Mouse (Mus musculus): ENCODE measurements around the gene Mpp3. TPM values are rescaled to one million over a fixed set of nuclear protein-coding genes. Genes with fewer than 3 reads are reported as not detected.

The Mpp3 gene
- total and polyA plus RNA-seq, 3 experiments, result 0.12 to 3.8 (median 0.31) TPM

DNA sequence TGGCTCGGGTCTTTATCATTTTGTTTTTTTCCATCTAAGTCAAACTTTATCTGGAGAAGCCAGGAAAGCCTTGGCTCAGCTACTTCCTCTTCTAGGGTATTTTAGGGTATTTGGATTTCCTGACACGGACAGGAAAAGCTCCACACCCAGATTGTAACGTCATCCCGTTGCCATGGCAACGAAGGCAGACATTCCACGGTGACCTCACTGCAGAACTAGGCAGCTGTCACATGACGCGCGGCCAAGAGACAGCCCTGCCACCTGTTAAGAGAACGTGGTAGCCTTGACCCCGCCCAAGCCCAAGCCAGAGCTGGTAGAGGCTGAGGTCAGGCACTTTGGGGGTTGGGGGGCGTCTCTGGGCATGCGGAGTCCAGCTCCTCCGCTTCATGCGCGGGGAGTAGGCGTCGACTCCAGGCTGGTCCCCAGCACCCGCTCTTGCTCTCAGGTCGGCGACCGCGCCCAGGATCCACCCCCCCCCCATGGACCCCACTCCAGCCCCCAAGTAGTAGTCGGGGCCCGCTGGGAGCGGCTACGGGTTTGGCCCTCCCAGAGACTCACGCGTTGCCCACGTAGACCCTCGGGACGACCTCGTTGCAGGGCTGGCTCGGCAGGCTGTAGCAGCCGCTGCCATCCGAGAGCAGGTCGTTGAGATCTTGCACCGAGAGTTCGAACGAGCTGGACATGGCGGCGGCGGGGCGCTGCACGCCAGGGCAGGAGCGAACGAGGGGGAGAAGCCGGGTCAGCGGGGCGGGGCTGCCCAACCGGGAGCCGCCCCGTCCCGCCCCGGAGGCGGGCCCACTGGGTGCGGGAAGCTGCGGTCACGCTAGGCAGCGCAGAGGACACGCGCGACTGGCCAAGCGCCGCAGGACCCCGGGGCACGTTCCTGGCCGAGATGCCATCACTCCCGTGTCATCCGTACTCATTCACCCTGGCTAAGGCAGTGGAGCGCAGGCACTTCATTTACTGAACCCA, 43.9 kb downstream of the Mpp3 start, which contains the start of gene Cfap97d1 (continued):
- peak; percentile 89 for TF ChIP-seq USF2 (conservative IDR thresholded peaks at IDR 0.05; ENCODE audit: low read depth, low read length)
- TF ChIP-seq ZC3H11A (IDR thresholded peaks at IDR 0.05; ENCODE audit: low read depth, low read length), result no peak
- TF ChIP-seq POLR2AphosphoS2 (IDR thresholded peaks at IDR 0.05; ENCODE audit: low read depth, low read length), result no peak
- peak; percentile 62 for TF ChIP-seq NRF1 (IDR thresholded peaks at IDR 0.05; ENCODE audit: low read depth, low read length)
- TF ChIP-seq GABPA (IDR thresholded peaks at IDR 0.05; ENCODE audit: insufficient replicate concordance, low read depth, low read length), result peak; percentile 65
- peak; percentile 72; the same call in 1 of the 2 replicates for TF ChIP-seq MYC (IDR thresholded peaks at IDR 0.05; ENCODE audit: low read depth, low read length)
- peak; percentile 92 for TF ChIP-seq SIN3A (IDR thresholded peaks at IDR 0.05; ENCODE audit: low read length)
- TF ChIP-seq USF1 (IDR thresholded peaks at IDR 0.05; ENCODE audit: low read depth, low read length), result peak; percentile 95
- TF ChIP-seq RAD21 (IDR thresholded peaks at IDR 0.05; ENCODE audit: low read depth, low read length), result no peak

DNA sequence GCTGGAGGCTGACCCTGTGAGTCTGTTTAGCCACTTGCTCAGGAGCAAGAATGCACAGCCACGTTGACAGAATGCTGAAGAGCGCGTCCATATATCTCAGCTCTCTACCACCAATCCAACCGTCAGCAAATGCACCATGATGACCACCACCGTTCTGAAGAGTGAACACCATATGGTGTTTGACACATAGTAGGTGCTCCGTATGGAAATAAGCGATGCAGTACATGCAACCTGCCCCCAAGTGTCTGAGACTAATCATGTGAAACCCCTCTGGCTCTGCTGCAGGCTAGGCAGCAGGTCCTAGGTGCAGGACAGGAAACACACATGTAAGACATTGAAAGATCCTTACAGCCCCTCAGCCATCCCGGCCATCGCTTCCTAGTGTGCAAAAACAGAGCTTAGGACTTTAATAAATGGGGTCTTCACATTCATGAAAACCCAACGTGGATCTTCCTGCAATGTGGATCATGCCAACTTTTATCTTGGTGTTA, 44.8 kb downstream of the Mpp3 start:
- Histone ChIP-seq H3K9ac (ENCODE audit: insufficient read depth, low read depth) (no peak overlapping the region), H3K27ac (ENCODE audit: insufficient read depth, low read depth) (no peak overlapping the region), H3K4me3 (replicated peaks in 1 of 3; ENCODE audit: low read depth in 2 of 3, low read length in 2 of 3, poor library complexity in 1 of 3) (peak overlapping the region; percentile 0 to 57 (median 48)), H3K9me3 (replicated peaks; ENCODE audit: low read length) (no peaks in the 10 kb centered on the region), H3K36me3 (replicated peaks in 1 of 2; ENCODE audit: control insufficient read depth in 1 of 2, insufficient read depth in 1 of 2, low read length in 1 of 2) (peaks cover 19 to 42% of the 10 kb centered on the region in 2 experiments), H3K4me1 (ENCODE audit: control insufficient read depth in 1 of 2, insufficient read depth in 2 of 2) (peaks cover 14 to 40% of the 10 kb centered on the region in 2 experiments), H3K79me2 (replicated peaks; ENCODE audit: control insufficient read depth, extremely low read depth, insufficient read depth, poor library complexity, severe bottlenecking) (no peaks in the 10 kb centered on the region), H3K4me2 (ENCODE audit: insufficient read depth, low read depth, poor library complexity, severe bottlenecking) (peak overlapping the region; percentile 69; the same call in 1 of the 2 replicates), H3K27me3 (replicated peaks) (peaks cover 31% of the 10 kb centered on the region)
- in situ Hi-C loops (cut with MboI; ENCODE audit: low pct_ligation_motif_present, low pct_unique_long_range_greater_than_20kb, low sequenced_read_pairs) (no loop called here), dilution Hi-C loops (cut with MboI; ENCODE audit: extremely low pct_ligation_motif_present, extremely low pct_unique_long_range_greater_than_20kb, low sequenced_read_pairs) (no loop called here)
- no peak for TF ChIP-seq ETS1 (conservative IDR thresholded peaks at IDR 0.05; ENCODE audit: low read depth, low read length)
- peak; percentile 74 for TF ChIP-seq ZKSCAN1 (IDR thresholded peaks at IDR 0.05; ENCODE audit: borderline replicate concordance, low read depth, low read length)
- peak; percentile 14 for DNase-seq (ENCODE audit: extremely low read depth)

DNA sequence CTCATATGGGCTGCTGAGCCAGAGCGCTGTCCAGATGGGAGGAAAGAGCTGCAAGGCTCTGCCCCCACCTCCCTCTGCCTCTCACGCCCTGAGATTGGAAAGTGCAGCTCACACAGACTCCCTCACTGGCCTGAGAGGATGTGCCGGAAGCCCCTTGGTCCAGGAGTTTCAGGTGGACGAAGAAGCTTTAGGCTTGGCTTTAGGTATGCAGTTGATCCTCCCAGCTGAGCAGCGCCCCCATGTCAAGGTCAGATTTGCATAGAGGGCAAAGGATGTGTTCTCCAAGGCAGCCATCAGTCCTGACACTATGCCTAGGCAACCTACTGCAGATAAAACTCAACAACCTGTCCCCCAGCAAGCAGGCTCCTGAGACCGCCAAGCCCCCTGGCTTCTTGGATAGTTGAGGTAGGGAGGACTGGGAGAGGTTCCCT, 45.3 kb downstream of the Mpp3 start:
- Histone ChIP-seq H3K36me3 (replicated peaks in 1 of 2; ENCODE audit: control insufficient read depth in 1 of 2, insufficient read depth in 1 of 2, low read length in 1 of 2) (peaks cover 19 to 47% of the 10 kb centered on the region in 2 experiments), H3K4me1 (ENCODE audit: control insufficient read depth in 1 of 2, insufficient read depth in 2 of 2) (peaks cover 14 to 40% of the 10 kb centered on the region in 2 experiments), H3K9me3 (replicated peaks; ENCODE audit: low read length) (no peaks in the 10 kb centered on the region), H3K9ac (ENCODE audit: insufficient read depth, low read depth) (no peak overlapping the region), H3K79me2 (replicated peaks; ENCODE audit: control insufficient read depth, extremely low read depth, insufficient read depth, poor library complexity, severe bottlenecking) (no peaks in the 10 kb centered on the region), H3K27ac (ENCODE audit: insufficient read depth, low read depth) (no peak overlapping the region), H3K4me2 (ENCODE audit: insufficient read depth, low read depth, poor library complexity, severe bottlenecking) (no peak overlapping the region), H3K4me3 (replicated peaks in 1 of 3; ENCODE audit: low read depth in 2 of 3, low read length in 2 of 3, poor library complexity in 1 of 3) (peak overlapping the region in 1 of 3 experiments; percentile 0), H3K27me3 (replicated peaks) (peaks cover 26% of the 10 kb centered on the region)
- TF ChIP-seq POLR2AphosphoS2 (IDR thresholded peaks at IDR 0.05; ENCODE audit: low read depth, low read length), result no peak
- no peak for TF ChIP-seq NELFE (IDR thresholded peaks at IDR 0.05; ENCODE audit: low read depth, low read length)
- TF ChIP-seq MAX (IDR thresholded peaks at IDR 0.05; ENCODE audit: low read length), result no peak
- TF ChIP-seq USF2 (conservative IDR thresholded peaks at IDR 0.05; ENCODE audit: low read depth, low read length), result no peak
- TF ChIP-seq SMC3 (IDR thresholded peaks at IDR 0.05; ENCODE audit: low read depth, low read length), result no peak
- no peak for TF ChIP-seq EP300 (IDR thresholded peaks at IDR 0.05; ENCODE audit: low read length)
- no peak for TF ChIP-seq MAFK (IDR thresholded peaks at IDR 0.05; ENCODE audit: insufficient replicate concordance, low read length)
- TF ChIP-seq MEF2A (IDR thresholded peaks at IDR 0.05; ENCODE audit: borderline replicate concordance, low read depth, low read length), result no peak
- no peak for TF ChIP-seq JUND (conservative IDR thresholded peaks at IDR 0.05; ENCODE audit: low read depth, low read length)
- no peak for TF ChIP-seq ETS1 (conservative IDR thresholded peaks at IDR 0.05; ENCODE audit: low read depth, low read length)
- TF ChIP-seq GABPA (IDR thresholded peaks at IDR 0.05; ENCODE audit: insufficient replicate concordance, low read depth, low read length), result no peak
- TF ChIP-seq RCOR1 (conservative IDR thresholded peaks at IDR 0.05; ENCODE audit: low read depth, low read length), result no peak
- TF ChIP-seq JUN (IDR thresholded peaks at IDR 0.05; ENCODE audit: insufficient read depth, low read depth, low read length), result no peak
- peak; percentile 19 for DNase-seq (ENCODE audit: extremely low read depth)
- dilution Hi-C loops (cut with MboI; ENCODE audit: extremely low pct_ligation_motif_present, extremely low pct_unique_long_range_greater_than_20kb, low sequenced_read_pairs), result no loop called here
- in situ Hi-C loops (cut with MboI; ENCODE audit: low pct_ligation_motif_present, low pct_unique_long_range_greater_than_20kb, low sequenced_read_pairs), result no loop called here

Data from CH12.LX (cell line).